Mouse (Mus musculus): ENCODE results near the gene Rnaseh2c.

Gene Rnaseh2c

DNA sequence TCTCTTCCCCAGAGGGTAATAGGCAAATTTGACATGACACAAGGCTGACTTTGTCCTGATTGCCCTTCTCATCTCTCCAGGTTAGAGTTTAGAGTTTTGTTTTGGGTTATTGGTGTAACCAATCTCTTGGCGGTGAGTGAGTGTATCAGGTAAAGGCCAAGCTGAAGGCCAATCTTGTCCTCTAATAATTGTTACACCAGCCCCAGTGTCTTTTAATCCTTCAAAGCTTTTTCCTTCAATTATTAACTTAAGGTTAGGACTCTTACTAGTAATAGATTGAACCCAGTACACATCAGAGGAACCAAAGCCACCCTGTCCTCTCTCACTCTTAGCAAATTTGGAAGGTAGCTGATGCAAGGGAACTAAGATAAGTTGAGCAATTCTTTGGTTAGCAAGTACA is 26.3 kb upstream of the Rnaseh2c start:
- no peak for DNase-seq

DNA sequence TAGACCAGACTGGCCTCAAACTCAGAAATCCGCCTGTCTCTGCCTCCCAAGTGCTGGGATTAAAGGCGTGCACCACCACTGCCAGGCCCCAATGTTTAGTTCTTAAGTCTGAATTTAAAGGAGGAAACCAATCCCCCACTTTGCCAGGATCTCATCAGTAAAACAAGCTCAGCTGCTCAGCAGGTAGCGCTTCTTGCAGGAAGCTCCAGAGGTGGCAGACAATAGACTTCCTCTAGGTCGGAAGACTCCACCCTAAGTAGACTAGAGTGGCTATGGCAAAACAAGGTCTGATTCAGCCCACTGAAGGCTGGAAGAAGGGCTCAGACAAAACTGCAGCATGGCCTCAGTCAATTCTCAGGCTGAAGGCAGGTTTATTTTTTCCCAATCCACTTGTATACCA is 21.7 kb upstream of the Rnaseh2c start:
- DNase-seq, result no peak

DNA sequence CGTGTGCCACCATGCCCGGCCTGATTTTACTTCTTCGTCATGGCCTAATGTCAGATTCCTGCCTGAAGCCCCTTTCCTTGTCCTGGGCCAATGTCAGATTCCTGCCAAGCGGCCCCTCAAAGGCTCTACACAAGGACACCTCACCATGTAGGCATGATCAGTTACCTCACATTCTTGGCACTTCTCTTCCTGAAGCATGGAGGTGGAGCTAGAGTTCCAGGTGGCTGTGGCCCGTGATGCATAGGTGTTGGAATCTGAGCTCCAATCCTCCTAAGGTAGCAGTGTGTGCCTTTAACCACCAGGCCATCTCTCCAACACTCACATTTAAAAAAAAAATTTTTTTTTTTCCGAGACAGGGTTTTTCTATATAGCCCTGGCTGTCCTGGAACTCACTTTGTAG is 20.9 kb upstream of the Rnaseh2c start:
- no peak for DNase-seq

DNA sequence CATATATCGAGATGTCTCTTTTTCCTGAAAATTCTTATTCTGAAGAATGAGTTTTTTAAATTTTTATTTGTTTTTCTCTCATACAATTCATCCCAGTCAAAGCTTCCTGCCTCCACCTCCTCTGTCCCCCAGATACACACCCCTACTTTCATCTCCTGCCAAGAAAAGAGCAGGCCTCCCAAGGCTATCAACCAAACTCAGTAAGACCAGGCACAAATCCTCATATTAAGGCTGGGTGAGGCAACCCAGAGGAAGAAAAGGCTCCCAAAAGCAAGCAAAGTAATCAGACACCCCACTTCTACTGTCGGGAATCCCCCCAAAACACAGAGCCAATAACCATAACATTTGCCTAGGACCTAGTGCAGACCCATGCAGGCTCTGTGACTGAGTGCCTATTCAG is 19.7 kb upstream of the Rnaseh2c start:
- no peak for DNase-seq

DNA sequence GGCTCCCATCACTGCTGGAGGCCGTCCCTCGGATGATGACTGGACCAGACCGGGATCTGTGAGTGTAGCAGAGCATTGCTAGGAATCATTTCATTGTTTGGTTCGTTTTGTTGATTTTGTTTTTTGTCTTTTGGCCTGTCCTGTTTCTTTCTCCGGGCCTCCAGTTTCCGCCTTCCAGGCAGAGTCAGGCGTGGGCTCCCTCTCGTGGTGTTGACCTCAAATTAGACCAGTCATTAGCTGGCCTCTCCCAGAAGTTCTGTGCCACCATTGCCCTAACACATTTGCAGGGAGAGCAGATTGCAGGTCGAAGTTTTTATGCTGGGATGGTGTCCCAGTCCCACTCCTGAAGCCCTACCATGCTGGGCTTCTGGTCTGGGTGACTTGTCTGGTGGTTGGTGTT is 12.5 kb upstream of the Rnaseh2c start:
- no peak for DNase-seq

DNA sequence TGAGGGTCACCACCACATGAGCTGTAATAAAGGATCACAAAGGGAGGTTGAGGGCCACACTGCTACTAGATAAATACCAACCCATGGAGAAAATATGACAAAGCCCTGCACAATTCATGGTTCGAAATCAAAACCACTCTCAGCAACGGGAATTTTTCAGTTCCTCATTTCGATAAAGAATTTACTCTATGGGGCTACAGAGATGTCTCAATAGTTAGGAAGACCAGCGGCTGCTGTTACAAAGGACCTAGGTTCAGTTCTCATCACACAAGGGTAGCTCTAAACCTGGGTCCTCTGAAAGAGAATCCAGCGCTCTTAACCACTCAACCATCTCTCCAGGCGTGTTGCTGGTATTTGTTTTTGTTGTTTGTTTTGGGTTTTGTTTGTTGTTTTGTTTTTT is 9.8 kb upstream of the Rnaseh2c start:
- DNase-seq, result no peak

DNA sequence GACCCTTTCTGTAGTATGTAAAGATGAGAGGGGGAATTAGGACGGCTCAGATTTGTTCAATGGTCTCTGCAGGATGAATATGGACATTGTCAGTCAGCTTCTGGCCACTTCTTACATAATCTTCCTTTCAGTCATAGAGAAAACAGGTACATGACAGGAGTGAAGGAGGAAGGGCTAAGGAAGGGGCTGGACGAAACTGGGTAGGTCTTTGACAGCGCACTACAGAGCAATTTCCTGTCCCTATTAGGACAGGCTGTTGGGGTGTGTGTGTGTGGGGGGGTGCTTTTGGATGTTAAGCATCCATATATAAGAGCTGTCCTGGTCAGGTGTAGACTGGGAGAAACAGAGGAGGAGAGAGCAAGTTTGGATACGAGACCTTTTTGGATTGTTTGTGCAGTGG is 2.4 kb upstream of the Rnaseh2c start:
- DNase-seq, result no peak

DNA sequence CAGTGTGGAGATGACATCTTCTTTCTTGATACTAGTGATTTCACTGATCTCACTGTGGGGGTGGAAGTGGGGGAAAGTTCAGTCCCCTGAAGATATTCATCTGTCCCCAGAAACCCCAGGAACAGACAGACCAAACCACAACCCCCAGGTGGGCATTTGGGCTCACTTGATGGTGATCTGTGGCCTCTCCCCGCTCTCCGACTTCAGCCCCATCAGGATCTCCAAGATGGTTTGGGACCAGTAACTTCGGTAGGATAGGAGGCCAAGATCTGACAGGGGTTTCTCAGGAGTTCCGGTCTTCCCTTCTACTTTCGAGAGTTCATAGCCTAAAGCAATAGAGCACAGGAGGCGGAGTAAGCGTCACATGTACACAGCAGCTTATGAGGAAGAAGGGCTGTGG is 2.0 kb downstream of the Rnaseh2c start:
- no peak for DNase-seq

DNA sequence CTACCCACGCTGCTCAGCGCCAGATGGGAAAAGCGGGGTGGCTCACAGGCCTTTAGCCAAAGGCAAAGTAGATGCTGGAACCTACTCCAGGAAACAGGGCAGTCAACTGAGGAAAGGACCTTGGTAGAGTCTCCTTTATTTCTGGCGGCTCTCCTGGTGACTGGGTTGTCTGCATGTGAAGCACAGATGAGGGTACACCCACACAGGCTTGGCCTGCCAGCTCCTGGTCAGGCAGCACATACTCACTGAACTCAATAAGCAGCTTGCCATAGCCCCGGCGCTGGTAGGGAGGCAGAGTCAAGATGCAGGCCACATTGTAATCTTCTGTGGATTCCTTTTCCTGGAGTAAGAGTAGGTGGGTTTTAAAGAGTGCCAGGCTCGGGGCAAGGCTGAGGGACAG is 3.5 kb downstream of the Rnaseh2c start:
- DNase-seq, result no peak

DNA sequence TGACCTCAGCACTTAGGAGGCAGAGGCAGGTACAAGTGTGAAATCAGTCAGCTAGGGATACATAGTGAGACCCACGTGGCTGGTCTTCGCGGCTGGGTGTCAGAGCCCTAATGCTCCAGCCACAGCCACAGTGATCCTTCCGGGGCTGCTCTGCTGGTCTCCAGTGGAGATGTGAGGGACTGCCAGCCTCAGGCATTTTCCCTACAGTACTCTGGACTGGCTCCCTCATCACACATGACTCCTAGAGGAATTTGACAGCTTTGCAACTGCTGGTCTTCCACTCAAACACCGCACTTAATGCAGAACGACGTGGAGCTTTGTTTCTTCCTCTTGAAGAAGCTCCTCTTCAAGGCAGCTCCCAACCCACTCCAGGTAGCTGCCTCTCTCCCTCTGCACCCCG is 4.5 kb downstream of the Rnaseh2c start:
- no peak for DNase-seq

DNA sequence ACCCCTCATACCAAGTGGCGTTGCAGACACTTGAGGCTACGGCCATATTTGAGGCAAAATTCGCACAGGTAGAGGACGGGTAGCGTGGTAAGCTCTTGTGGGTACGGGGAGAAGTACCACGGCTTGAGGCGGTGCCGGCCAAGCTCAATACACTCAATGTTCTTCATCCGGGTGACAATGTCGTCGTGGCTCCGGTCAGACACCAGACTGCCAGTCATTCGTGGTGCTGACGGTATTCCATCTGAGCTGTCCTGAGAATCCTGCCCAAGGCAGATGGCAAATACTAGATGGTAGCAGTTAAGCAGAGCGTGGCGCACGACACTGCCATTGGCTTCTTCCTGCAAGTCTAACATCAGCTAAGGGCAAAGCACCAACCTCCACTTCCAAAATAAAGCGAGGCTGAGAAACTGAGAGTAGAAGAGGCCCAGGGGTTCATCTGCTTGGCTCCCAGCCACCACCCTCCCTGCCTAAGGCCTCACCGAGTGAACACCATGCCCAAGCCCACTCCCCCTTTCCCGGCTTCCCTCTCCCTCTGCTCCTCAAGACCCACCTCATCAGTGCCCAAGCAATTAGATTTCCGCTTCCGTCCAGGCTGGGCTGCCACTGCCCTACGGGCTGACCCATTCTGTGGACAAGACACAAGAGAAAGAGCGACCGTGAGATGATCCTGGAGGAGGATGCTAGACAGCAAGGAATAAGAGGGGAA is 6.2 kb downstream of the Rnaseh2c start:
- DNase-seq, result peak in 1 of 2 experiments; percentile 34

DNA sequence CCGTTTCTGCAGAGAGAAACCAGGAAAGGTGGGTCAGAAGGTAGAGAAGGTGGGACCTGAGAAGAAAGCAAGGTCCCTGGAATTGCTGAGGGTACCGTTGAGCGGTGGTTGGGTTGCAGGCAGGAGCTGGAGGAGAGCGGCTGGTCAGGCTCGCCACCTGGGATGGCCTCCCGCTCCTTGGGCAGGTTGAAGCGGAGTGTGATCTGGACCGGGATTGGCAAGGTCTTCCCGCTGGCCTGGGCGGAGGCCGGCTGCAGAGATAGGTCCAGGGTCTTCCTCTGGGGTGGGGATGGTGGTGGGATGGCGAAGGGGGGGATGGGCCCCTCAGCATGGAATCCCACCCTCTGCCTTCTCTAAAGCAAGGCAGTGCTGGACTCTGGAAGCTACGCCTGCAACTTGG is 7.0 kb downstream of the Rnaseh2c start:
- no peak for DNase-seq

DNA sequence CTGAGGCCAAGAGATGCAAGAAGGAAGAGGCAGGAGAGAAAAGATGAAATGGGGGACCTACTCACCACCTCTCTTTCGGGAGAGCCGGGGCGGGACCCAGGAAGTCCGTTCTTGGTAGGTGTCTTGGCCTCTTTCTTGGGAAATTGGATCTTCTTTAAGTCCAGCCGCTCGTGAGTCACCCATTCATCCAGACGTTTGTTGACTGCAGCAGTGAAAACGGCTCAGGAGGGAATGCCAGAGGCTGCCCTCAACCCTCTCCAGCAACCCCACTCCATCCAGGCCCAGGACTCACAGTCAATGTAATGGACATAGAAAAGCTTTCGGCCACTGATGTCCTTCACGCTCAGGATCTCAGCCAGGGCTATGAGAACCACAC is 7.5 kb downstream of the Rnaseh2c start:
- DNase-seq, result no peak

DNA sequence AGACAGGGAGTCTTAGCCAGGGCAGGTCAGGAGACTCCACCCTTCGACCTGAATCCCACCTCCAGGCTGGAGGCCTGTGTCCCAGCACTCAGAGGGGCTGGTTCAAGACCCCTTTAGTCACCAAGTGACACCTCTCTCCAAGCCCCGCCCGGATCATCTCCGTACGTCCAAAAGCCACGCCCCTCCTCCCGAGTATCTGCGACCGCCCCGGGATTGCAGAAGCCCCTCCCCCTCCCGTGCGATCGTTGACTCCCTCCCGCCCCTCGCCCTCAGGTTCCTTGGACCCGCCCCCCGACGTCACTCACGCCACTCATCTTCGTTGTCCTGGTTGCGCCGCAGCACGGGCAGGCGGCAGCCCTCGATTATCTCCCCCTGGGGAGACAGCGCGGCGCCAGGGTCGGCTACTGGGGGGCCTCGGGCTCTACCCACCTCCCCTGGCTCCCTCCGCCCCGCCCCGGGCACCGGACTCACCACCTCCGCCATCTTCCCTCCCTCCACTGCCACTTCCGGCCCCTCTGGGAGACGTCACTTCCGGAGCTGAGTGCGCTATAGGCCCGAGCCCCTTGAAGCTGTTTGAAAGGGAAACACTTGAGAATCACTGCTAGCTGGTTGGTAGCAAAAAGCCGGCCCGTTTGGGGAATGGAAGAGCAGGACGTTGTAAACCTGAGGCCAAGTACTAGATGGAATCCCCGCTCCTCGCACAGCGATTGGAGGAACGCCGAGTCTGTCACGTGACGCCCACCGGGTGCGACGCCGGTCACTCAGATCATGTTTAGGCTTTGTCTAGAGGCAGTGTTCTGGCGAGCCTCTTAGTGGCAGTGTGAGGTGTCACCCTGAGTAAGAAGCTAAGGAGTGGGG is 8.1 kb downstream of the Rnaseh2c start, which contains the start of gene Kat5:
Gene Kat5, minus strand, starts transcription at position 691 of the 858 bp plus-strand sequence.
- DNase-seq, result peak; percentile 98

DNA sequence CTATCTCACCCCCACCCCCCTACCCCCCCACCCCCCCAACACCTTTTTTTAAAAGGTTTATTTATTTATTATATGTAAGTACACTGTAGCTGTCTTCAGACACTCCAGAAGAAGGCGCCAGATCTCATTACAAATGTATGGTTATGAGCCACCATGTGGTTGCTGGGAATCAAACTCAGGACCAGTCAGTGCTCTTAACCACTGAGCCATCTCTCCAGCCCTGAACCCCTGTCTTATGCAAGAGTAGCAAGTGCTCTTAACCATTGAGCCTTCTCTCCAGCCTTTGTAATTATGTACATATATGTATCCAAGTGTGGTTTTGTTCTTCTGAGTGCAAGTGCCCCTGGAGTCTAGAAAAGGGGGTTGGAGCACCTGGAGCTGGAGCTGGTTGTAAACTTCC is 10.3 kb downstream of the Rnaseh2c start:
- no peak for DNase-seq

DNA sequence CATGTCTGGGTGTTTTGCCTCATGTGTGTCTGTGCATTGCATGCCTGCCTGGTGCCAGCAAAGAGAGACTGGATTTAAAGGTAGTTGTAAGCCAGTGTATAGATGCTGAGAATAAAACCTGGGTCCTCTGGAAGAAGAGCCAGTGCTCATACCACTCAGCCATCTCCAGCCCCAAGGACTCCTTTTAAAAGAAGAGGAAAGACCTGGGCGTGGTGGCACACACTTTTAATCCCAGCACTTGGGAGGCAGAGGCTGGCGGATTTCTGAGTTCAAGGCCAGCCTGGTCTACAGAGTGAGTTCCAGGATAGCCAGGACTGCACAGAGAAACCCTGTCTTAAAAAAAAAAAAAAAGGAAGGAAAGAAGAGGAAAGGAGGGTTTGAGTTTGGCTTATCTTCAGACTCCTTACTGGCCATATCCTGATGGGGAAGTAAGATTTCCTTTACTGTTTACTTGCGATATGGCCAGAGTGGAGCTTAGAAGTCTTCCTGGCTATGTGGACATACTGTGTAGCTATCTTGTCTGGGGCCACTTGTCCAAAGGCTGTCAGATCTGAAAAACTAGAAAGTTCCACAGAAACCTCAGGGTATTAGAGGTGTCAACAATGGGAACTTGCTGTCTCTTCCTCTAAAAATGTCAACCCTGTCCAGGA is 11.2 kb downstream of the Rnaseh2c start:
- DNase-seq, result no peak

DNA sequence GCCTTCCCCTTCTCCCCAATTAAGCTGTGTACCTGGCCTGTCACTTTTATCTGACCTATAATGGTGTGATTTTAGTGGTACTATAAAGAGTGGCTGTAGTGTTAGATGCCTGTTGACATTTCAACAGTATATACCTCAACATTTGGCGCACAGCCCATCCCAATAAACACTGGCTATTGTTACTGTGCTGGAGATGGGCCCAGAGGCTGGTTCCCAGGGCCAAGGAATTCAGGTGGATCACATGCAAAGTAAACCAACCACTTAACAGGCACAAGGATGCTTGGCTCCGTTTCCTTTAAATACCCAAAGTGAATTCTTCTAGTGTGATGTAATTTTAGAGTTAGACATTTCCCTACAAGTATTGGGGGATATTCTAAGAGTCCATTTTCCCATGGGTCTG is 13.3 kb downstream of the Rnaseh2c start:
- DNase-seq, result no peak

DNA sequence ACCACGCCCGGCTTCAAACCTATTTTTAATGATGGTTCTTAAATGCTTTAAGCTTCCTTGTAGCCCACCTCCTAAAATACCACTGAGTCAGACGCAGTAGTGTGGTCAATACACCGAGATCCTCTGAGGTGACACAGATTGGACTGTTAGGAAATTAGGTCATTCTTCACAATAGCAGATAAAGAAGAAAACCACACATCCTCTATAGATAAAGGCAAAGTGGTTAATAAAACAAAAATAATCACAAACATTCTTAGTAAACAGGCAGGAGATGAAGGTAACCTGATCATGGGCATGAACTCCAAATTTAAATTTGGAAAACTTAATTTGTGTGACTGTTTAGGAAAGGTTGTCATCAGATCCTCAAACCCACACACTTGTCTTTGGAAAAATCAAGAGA is 18.3 kb downstream of the Rnaseh2c start:
- no peak for DNase-seq

DNA sequence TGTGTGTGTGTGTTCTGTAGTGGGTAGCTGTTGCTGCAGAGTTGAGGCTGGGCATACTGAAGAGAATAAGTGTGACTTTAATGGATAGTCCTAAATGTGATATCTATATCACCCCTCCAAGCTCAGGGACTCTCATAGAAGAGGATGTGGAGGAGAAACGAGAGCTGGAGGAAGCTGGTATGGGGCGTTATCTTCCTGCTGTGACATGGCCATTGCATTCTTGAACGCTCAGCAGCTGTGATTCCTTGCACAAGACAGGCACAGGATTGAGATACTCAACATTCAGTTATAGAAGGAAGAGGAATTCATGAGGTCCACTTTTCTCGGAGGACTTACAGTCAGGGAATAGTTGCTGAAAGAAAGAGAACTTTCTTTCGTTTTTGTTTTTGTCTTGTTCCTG is 20.2 kb downstream of the Rnaseh2c start:
- no peak for DNase-seq

DNA sequence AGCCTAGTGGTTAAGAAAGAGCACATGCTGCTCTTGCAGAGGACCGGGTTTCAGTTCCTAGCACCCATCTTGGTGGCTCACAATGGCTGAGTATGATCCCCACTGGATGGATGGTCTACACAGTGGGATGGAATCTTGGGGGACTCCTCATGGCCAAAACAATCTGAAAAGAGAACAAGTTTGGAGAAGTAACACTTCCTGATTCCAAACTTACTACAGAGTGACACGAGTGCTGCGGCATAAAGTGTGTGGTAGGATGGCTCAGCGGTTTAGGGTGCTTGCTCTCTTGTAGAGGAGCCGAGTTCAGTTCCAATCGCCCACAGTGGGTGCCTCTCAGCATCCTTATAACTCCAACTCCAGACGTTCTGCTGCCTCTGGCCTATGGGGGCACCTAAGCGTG is 23.6 kb downstream of the Rnaseh2c start:
- no peak for DNase-seq

DNA sequence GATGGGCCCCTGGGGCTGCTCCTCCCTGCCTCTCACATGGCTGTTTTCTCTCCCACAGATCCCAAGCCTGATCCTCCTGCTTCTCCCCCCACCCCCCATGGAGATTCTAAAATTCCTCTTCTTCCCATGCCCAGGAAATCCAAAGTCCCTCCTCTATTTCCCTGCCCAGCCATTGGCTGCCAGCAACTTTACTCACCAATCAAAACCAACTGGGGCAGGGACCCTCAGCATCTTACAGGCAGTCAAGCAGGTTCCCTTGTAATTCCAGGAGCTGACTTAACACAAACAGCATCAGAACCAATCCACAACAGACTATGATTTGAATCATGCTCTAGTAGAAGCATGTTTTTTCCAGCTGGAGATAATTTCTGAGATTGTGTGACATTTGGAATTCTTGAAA is 28.2 kb downstream of the Rnaseh2c start:
- DNase-seq, result no peak

DNA sequence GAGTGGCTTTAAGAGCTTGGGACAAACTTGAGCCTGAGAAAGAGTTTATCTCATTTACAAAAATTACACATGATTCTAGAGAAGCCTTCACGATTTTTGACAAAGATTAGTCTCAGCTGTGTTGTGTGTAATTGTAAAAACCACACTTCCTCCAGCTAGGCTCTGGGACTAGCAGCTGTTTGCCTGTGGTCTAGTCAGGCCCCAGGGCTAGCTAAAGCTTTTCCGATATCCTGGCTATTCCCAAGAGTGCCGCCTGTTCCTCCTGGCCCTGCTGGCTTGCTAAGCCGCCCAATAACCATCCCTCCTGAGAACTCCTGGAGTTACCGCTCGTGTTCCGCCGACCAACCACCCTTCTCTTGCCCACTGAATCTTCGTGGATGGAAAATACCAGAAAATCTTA is 30.4 kb downstream of the Rnaseh2c start:
- DNase-seq, result no peak

DNA sequence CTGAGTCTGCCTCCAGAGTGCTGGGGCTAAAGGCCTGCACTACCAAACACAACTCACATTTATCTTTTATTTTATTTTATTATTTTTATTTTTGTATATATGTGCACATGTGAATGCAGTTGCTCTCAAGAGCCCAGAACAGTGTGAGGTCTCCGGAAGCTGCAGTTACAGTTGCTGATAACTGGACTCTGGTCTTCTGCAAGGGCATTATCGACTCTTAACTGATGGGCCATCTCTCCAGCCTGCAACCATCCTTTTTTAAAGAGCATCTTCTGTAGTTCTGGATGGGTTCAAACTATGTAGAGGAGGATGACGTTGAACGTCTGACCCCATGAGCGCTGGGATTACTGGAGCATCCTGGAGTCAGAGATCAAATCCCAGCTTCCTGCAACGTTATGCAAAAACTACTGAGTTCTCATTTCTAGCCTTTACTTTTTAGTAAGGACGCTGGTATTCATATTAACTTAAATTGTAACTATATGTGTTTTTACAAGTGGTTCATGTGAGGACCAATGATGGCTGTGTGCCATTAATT is 34.4 kb downstream of the Rnaseh2c start:
- DNase-seq, result no peak

DNA sequence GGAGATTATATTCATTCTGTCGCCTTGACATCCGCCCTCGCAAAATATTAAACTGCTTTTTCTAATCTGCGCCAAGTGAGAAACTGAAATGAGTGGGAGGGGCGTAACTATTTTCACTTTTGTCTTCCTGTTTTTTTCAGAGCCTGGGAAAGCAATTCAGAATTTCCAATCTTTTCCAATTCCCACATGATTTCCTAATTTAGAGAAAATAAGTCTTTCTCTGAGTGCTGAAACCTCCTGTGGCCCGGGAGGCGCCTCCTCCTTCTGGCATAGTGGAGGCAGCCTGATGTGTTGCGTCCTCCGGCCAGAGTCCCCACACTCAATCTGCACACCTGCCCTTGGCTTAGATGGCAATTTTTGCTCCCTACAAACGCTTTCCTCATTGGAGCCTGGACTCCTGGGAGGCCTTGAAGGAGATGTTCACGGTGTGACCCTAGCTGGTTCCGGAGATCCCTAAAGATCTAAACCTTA is 34.9 kb downstream of the Rnaseh2c start:
- peak in 1 of 2 experiments; percentile 50 for DNase-seq

Data from cerebellum, postnatal 10 days (tissue).